Mouse (Mus musculus) heart, postnatal 0 days (tissue): ENCODE measurements around the gene Cct5. TPM values are rescaled to one million over a fixed set of nuclear protein-coding genes. Genes with fewer than 3 reads are reported as not detected.

ENCODE experiments used
- ATAC-seq: fragments of 200-750 bp; cut with Nextera tagmentation; 2 replicates; pipeline ENCODE4 v1.8.0; 2017; ENCODE audit warnings: low read depth, moderate number of reproducible peaks, moderate library complexity; ENCODE audit not compliant: insufficient read depth
- DNase-seq: peaks from one replicate; pipeline ENCODE4 v3.0.0-alpha.2; 2016; ENCODE audit warnings: low spot score
- H3K27ac ChIP-seq: fragments of 300-500 bp; sonication (generic); 2 replicates; pipeline ENCODE4 v1.5.1; 2014; ENCODE audit warnings: low read depth, mild to moderate bottlenecking
- H3K27me3 ChIP-seq: fragments of 300-500 bp; sonication (generic); 2 replicates; pipeline ENCODE4 v1.6.1; 2014; ENCODE audit warnings: low read length, mixed read lengths; ENCODE audit not compliant: control insufficient read depth, insufficient read depth
- H3K36me3 ChIP-seq: fragments of 300-500 bp; sonication (generic); replicated peaks from 2 replicates; pipeline ENCODE4 v1.6.1; 2014; ENCODE audit warnings: low read length, mixed read lengths; ENCODE audit not compliant: control insufficient read depth, insufficient read depth
- H3K4me1 ChIP-seq: fragments of 300-500 bp; sonication (generic); 2 replicates; pipeline ENCODE4 v1.6.1; 2014; ENCODE audit warnings: antibody characterized with exemption; ENCODE audit not compliant: control insufficient read depth, insufficient read depth
- H3K4me2 ChIP-seq: fragments of 300-500 bp; sonication (generic); 2 replicates; pipeline ENCODE4 v1.6.1; 2014; ENCODE audit warnings: low read depth, mild to moderate bottlenecking, low read length, moderate library complexity
- H3K4me3 ChIP-seq: fragments of 300-500 bp; sonication (generic); 2 replicates; pipeline ENCODE4 v1.5.1; 2014; ENCODE audit warnings: low read depth, low read length
- H3K9ac ChIP-seq: fragments of 300-500 bp; sonication (generic); replicated peaks from 2 replicates; pipeline ENCODE4 v1.6.1; 2014; ENCODE audit warnings: low read depth, low read length, mixed read lengths
- H3K9me3 ChIP-seq: fragments of 300-500 bp; sonication (generic); replicated peaks from 2 replicates; pipeline ENCODE4 v1.6.1; 2016; ENCODE audit warnings: low read length; ENCODE audit not compliant: control insufficient read depth
- CTCF ChIP-seq: IDR thresholded peaks from 2 replicates; pipeline ENCODE4 v1.5.1; 2016; ENCODE audit warnings: antibody characterized with exemption, control low read depth, low read depth
- EP300 ChIP-seq: IDR thresholded peaks from 2 replicates; pipeline ENCODE4 v1.6.1; 2016; ENCODE audit warnings: antibody characterized with exemption, low read depth
- WGBS: fragments of 180-500 bp; shearing (Covaris S2); extraction: QIAGEN DNeasy Blood & Tissue Kit; methylation state at CpG from one replicate; pipeline ENCODE4 v1.1.7; 2014; 5-methylcytosine and 5-hydroxymethylcytosine counted together
- polyA plus RNA-seq: library from polyadenylated mRNA; unstranded; fragments of >200 nt; fragmentation: Nextera tagmentation; extraction: Ambion mirVana; gene quantifications from 2 replicates; pipeline ENCODE4 v1.2.1, GENCODE M21; 2015
- total RNA-seq: library from RNA; depleted of rRNA; stranded (reverse); fragments of >200 nt; gene quantifications from 2 replicates; pipeline ENCODE4 v1.2.3, GENCODE M21; 2014; ENCODE audit warnings: low replicate concordance

The Cct5 gene
- total and polyA plus RNA-seq, 2 experiments from 2014 or later: 215 to 243 TPM

DNA sequence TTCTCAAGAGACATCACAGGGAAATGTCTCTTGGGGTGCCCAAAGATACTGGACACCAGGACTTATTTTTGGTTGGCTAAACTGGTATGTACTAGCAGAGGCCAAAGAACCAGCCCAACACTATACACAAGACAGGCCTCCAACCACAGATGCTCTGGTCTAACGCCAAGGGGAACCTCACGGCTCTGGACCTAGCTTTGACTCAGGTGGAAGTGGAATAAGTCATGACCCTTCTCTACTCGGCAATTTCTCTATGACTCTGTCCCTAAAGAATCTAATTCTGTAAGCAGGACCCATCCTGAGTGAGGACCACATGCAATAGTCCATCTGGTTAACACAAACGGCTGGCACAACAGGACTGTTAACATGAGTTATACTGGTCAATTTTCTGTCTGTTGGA is 1.8 kb downstream of the Cct5 start:
- Histone ChIP-seq H3K4me3 (no peak overlapping the region), H3K9ac (no peak overlapping the region; the same call in 1 of the 2 replicates), H3K27me3 (no peaks in the 10 kb centered on the region), H3K4me1 (peaks cover 18% of the 10 kb centered on the region), H3K9me3 (no peaks in the 10 kb centered on the region), H3K36me3 (peaks cover 28% of the 10 kb centered on the region), H3K27ac (no peak overlapping the region), H3K4me2 (peak overlapping the region; percentile 90; the same call in 1 of the 2 replicates)
- DNase-seq (no peak), ATAC-seq (no peak)
- 59% methylated on average over 4 of the region's 4 CpGs for WGBS
- no peak for TF ChIP-seq CTCF
- no peak for TF ChIP-seq EP300

DNA sequence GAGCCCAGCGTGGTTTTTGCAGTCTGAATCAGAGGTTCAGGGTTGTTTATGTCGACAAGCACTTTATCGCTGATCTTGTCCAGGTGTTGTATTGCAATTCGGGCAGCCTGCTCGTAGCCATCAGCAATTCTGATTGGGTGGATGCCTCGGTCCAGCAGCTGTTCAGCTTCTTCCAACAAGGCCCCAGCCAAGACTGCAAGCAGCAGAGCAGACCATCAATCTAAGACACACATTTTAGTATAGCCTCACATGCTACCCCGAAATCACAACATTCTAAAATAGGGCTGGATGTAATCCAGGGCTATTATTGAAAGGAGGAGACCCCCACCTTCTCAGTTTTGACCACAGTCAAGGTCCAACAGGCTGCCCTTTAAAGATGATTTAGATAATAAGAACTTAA is 6.0 kb downstream of the Cct5 start:
- no peaks in the 10 kb centered on the region for H3K9me3 ChIP-seq
- WGBS: 57% methylated on average over 7 of the region's 7 CpGs
- H3K27ac ChIP-seq: no peak overlapping the region
- DNase-seq (no peak), ATAC-seq (no peak)
- no peak overlapping the region for H3K4me3 ChIP-seq
- peaks cover 70% of the 10 kb centered on the region for H3K36me3 ChIP-seq
- TF ChIP-seq EP300: no peak
- no peak overlapping the region for H3K4me2 ChIP-seq
- H3K9ac ChIP-seq: no peak overlapping the region
- peaks cover 15% of the 10 kb centered on the region for H3K4me1 ChIP-seq
- no peaks in the 10 kb centered on the region for H3K27me3 ChIP-seq

DNA sequence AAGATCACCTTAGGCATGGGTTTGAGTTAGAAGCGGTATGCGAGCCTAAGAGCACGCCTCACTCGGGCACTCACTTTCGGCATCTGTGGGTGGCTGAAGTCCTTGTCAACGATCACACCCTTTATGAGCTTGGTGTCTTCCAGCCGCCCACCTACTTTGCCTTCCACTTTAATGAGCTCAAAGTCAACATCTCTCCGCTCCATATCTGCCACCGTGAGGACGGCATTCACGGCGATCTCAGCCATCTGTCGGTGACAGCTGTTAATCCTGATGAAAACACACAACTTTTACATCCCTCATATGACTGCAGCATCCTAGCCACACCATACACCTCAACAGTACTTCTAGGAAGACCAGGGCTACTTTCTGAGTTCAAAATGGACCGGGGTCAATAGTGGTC is 7.3 kb downstream of the Cct5 start:
- Histone ChIP-seq H3K9ac (no peak overlapping the region), H3K4me2 (no peak overlapping the region), H3K4me1 (peaks cover 1% of the 10 kb centered on the region; the same call in 1 of the 2 replicates), H3K9me3 (no peaks in the 10 kb centered on the region), H3K27ac (no peak overlapping the region), H3K36me3 (peaks cover 84% of the 10 kb centered on the region), H3K27me3 (no peaks in the 10 kb centered on the region), H3K4me3 (no peak overlapping the region)
- ATAC-seq: no peak
- DNase-seq: no peak
- no peak for TF ChIP-seq CTCF
- no peak for TF ChIP-seq EP300
- 90% methylated on average over 14 of the region's 14 CpGs for WGBS

DNA sequence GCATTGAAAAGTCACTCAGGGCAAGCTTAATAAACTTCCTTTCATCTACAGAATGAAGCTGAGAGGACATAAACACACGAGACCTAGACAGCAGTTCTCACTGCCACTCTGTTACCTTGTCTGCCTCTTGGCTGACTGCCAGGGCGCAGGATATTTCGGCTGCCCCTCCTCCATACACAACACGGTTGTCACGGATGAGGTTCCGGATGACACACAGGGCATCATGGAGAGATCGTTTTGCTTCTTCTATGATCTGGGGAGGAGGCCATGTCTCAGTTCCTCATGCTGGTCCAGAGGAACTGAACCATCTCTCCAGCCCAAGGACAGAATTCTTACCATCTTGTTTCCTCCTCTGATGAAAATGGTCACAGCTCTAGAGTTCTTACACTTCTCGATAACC is 9.1 kb downstream of the Cct5 start:
- Histone ChIP-seq H3K4me1 (no peaks in the 10 kb centered on the region), H3K9me3 (no peaks in the 10 kb centered on the region), H3K4me2 (no peak overlapping the region), H3K36me3 (peaks cover 79% of the 10 kb centered on the region), H3K27ac (no peak overlapping the region), H3K9ac (no peak overlapping the region), H3K27me3 (no peaks in the 10 kb centered on the region), H3K4me3 (no peak overlapping the region)
- no peak for ATAC-seq
- TF ChIP-seq CTCF (no peak), EP300 (no peak)
- DNase-seq: no peak
- WGBS: 66% methylated on average over 8 of the region's 8 CpGs

DNA sequence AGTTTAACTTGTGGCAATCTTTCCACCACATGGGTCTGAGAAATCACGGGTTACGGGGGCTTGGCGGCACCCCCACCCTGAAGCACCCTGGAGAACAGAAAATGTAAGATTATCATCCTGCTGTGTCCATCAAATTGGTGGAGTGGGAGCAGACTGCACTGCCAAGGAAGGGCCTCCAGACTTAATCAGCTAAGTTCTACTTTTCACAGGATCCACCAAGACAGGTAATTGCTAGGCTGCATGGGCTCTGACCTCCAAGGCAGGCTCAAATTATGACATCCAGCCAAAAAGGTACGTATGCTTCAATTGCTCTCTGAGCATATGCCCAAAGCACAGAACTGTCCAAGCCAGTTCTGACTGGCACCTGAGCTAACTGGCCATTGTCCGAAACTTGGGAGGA is 11.4 kb downstream of the Cct5 start:
- Histone ChIP-seq H3K4me3 (no peak overlapping the region), H3K9me3 (no peaks in the 10 kb centered on the region), H3K27me3 (no peaks in the 10 kb centered on the region), H3K27ac (no peak overlapping the region), H3K4me2 (no peak overlapping the region), H3K4me1 (no peaks in the 10 kb centered on the region), H3K9ac (no peak overlapping the region), H3K36me3 (peaks cover 60% of the 10 kb centered on the region)
- ATAC-seq (no peak), DNase-seq (no peak)
- no peak for TF ChIP-seq EP300
- TF ChIP-seq CTCF: no peak
- 84% methylated on average over 5 of the region's 5 CpGs for WGBS

DNA sequence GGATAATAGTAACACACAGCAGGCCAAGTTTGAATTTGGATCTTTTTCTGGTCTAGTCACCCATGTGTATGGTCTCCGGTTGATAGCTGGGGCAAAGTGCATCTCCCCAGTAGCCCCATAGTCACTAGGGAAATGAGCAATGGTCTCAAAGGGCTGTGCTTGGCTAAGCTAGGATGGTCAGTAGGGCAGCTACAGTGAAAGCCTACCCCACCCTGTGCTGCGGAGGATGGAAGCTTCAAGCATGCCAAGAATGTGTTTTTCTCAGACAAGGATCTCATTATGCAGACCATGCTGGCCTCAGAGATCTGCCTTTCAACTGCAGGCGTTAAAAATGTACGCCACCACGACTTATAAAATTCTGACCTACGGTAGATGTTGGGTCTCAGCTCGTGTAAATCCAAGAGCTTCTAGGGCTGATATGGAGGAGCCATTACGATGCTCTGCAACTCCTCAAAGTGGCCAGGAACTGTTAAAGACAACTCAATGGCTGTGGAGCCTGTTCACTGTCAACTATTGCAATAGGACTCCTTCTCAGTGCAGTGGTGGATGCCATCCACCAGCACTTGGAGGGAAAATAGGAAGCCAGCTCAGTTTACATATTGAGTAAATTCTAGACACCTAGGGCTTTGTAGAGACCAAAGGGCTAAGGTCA is 12.5 kb downstream of the Cct5 start:
- TF ChIP-seq EP300: no peak
- no peak for TF ChIP-seq CTCF
- DNase-seq (no peak), ATAC-seq (no peak)
- H3K4me2 ChIP-seq: no peak overlapping the region
- peaks cover 49% of the 10 kb centered on the region for H3K36me3 ChIP-seq
- H3K27me3 ChIP-seq: no peaks in the 10 kb centered on the region
- H3K4me1 ChIP-seq: no peaks in the 10 kb centered on the region
- H3K27ac ChIP-seq: no peak overlapping the region
- no peak overlapping the region for H3K4me3 ChIP-seq
- no peaks in the 10 kb centered on the region for H3K9me3 ChIP-seq
- no peak overlapping the region for H3K9ac ChIP-seq
- 21% methylated on average over 8 of the region's 8 CpGs for WGBS
